Mouse (Mus musculus): Measurements from ENCODE around the gene Rnf126.

DNA sequence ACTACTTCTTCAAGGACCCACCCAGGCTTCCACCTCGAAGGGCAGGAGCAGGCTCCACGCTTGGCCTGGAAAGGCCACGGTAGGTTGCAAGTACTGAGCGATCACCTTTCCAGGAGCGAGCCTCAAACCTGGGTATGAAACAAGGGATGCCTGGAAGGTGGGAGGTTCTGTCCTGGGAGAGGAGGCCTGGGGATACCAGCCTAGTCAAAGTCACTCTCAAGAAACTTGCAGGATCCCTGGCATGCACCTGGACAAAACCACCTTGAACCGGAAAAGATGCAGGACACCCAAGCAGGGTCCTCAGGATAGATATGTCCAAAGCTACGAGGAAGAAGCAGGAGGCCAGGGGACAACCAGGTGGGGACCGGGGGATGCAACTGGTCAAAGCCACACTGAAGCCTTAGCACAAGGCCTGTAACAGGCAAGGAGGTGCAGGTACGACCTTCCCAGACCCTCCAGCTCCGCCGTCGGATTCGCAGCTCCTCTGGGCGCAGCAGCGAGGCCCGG lies 698 bp downstream of the Rnf126 start:
- no peak for TF ChIP-seq CTCF (IDR thresholded peaks at IDR 0.05; ENCODE audit: low read depth)
- TF ChIP-seq EP300 (IDR thresholded peaks at IDR 0.05; ENCODE audit: low read depth) = no peak
